Mouse (Mus musculus): Measurements from ENCODE around the gene Gm28051. TPM values are rescaled to one million over a fixed set of nuclear protein-coding genes. Genes with fewer than 3 reads are reported as not detected.

The Gm28051 gene
- polyA plus RNA-seq, 1 experiment from 2014 or later, result not detected

GRCm38 (mm10) chr12:102740285-102740684 is 17.3 kb downstream of the Gm28051 start:
- no peak for ATAC-seq (ENCODE audit: low FRiP score, low read depth)
- WGBS, result 67% methylated on average over 3 of the region's 3 CpGs
- H3K9me3 ChIP-seq, result no peaks in the 10 kb centered on the region
- peaks cover 28% of the 10 kb centered on the region for H3K4me1 ChIP-seq (replicated peaks)
- H3K4me2 ChIP-seq, result no peak overlapping the region
- no peak overlapping the region for H3K27ac ChIP-seq (replicated peaks)
- no peaks in the 10 kb centered on the region for H3K27me3 ChIP-seq
- no peak overlapping the region for H3K9ac ChIP-seq
- H3K4me3 ChIP-seq, result no peak overlapping the region
- H3K36me3 ChIP-seq, result no peaks in the 10 kb centered on the region

- Histone ChIP-seq H3K36me3 (no peaks in the 10 kb centered on the region), H3K4me1 (replicated peaks) (peaks cover 17% of the 10 kb centered on the region), H3K9me3 (no peaks in the 10 kb centered on the region), H3K4me2 (no peak overlapping the region), H3K27me3 (no peaks in the 10 kb centered on the region), H3K9ac (no peak overlapping the region), H3K4me3 (no peak overlapping the region), H3K27ac (replicated peaks) (no peak overlapping the region)
- 86% methylated on average over 5 of the region's 5 CpGs for WGBS
- ATAC-seq (ENCODE audit: low FRiP score, low read depth), result no peak
Measured at GRCm38 (mm10) chr12:102739096-102739495, 18.5 kb downstream of the Gm28051 start.

- H3K9ac ChIP-seq, result no peak overlapping the region
- no peak overlapping the region for H3K4me3 ChIP-seq
- no peak overlapping the region for H3K27ac ChIP-seq (replicated peaks)
- H3K9me3 ChIP-seq, result no peaks in the 10 kb centered on the region
- H3K4me1 ChIP-seq (replicated peaks), result peaks cover 20% of the 10 kb centered on the region
- H3K4me2 ChIP-seq, result no peak overlapping the region
- WGBS, result 18% methylated on average over 4 of the region's 5 CpGs
- no peaks in the 10 kb centered on the region for H3K36me3 ChIP-seq
- no peak for ATAC-seq (ENCODE audit: low FRiP score, low read depth)
- no peaks in the 10 kb centered on the region for H3K27me3 ChIP-seq
Measured at GRCm38 (mm10) chr12:102733381-102733780, 24.2 kb downstream of the Gm28051 start.

- Histone ChIP-seq H3K9me3 (no peaks in the 10 kb centered on the region), H3K4me3 (peak overlapping the region; percentile 15; the same call in 1 of the 2 replicates), H3K9ac (peak overlapping the region; percentile 9; the same call in 1 of the 2 replicates), H3K27me3 (no peaks in the 10 kb centered on the region), H3K4me1 (replicated peaks) (peaks cover 20% of the 10 kb centered on the region), H3K27ac (replicated peaks) (peak overlapping the region; percentile 83), H3K36me3 (no peaks in the 10 kb centered on the region), H3K4me2 (peak overlapping the region; percentile 48)
- 21% methylated on average over 16 of the region's 16 CpGs for WGBS
- ATAC-seq (ENCODE audit: low FRiP score, low read depth), result 0 out of 2 replicates have a peak, but pooled peaks have one; percentile 44
Measured at GRCm38 (mm10) chr12:102730798-102731619, 26.6 kb downstream of the Gm28051 start.

GRCm38 (mm10) chr12:102729855-102730797 is 27.4 kb downstream of the Gm28051 start:
- Histone ChIP-seq H3K27me3 (no peaks in the 10 kb centered on the region), H3K4me1 (replicated peaks) (peaks cover 20% of the 10 kb centered on the region), H3K4me3 (peak overlapping the region; percentile 15), H3K4me2 (peak overlapping the region; percentile 48), H3K9me3 (no peaks in the 10 kb centered on the region), H3K9ac (peak overlapping the region; percentile 9), H3K27ac (replicated peaks) (peak overlapping the region; percentile 83), H3K36me3 (no peaks in the 10 kb centered on the region)
- 29% methylated on average over 26 of the region's 26 CpGs for WGBS
- ATAC-seq (ENCODE audit: low FRiP score, low read depth), result peak; percentile 97

- Histone ChIP-seq H3K4me2 (no peak overlapping the region), H3K27me3 (no peaks in the 10 kb centered on the region), H3K9ac (no peak overlapping the region), H3K4me3 (no peak overlapping the region), H3K27ac (replicated peaks) (no peak overlapping the region), H3K9me3 (no peaks in the 10 kb centered on the region), H3K36me3 (no peaks in the 10 kb centered on the region), H3K4me1 (replicated peaks) (peaks cover 11% of the 10 kb centered on the region)
- ATAC-seq (ENCODE audit: low FRiP score, low read depth), result no peak
- WGBS, result 81% methylated on average over 7 of the region's 7 CpGs
Measured at GRCm38 (mm10) chr12:102725761-102726175, 31.8 kb downstream of the Gm28051 start.

GRCm38 (mm10) chr12:102725146-102725545 is 32.4 kb downstream of the Gm28051 start:
- Histone ChIP-seq H3K4me1 (replicated peaks) (peaks cover 5% of the 10 kb centered on the region), H3K4me2 (no peak overlapping the region), H3K9me3 (no peaks in the 10 kb centered on the region), H3K4me3 (no peak overlapping the region), H3K27me3 (no peaks in the 10 kb centered on the region), H3K9ac (no peak overlapping the region), H3K36me3 (no peaks in the 10 kb centered on the region), H3K27ac (replicated peaks) (no peak overlapping the region)
- no peak for ATAC-seq (ENCODE audit: low FRiP score, low read depth)
- 96% methylated on average over 6 of the region's 6 CpGs for WGBS

- no peaks in the 10 kb centered on the region for H3K9me3 ChIP-seq
- no peaks in the 10 kb centered on the region for H3K27me3 ChIP-seq
- no peak overlapping the region for H3K9ac ChIP-seq
- no peak overlapping the region for H3K4me3 ChIP-seq
- H3K27ac ChIP-seq (replicated peaks), result no peak overlapping the region
- no peak for ATAC-seq (ENCODE audit: low FRiP score, low read depth)
- H3K4me2 ChIP-seq, result no peak overlapping the region
- no peaks in the 10 kb centered on the region for H3K36me3 ChIP-seq
- H3K4me1 ChIP-seq (replicated peaks), result no peaks in the 10 kb centered on the region; the same call in 1 of the 2 replicates
- WGBS, result 77% methylated on average over 6 of the region's 6 CpGs
Measured at GRCm38 (mm10) chr12:102723861-102724260, 33.7 kb downstream of the Gm28051 start.

- 53% methylated on average over 8 of the region's 8 CpGs for WGBS
- Histone ChIP-seq H3K4me3 (no peak overlapping the region), H3K4me1 (replicated peaks) (no peaks in the 10 kb centered on the region; the same call in 1 of the 2 replicates), H3K4me2 (no peak overlapping the region), H3K36me3 (no peaks in the 10 kb centered on the region), H3K27me3 (no peaks in the 10 kb centered on the region), H3K27ac (replicated peaks) (no peak overlapping the region), H3K9me3 (no peaks in the 10 kb centered on the region), H3K9ac (no peak overlapping the region)
- no peak for ATAC-seq (ENCODE audit: low FRiP score, low read depth)
Measured at GRCm38 (mm10) chr12:102722966-102723365, 34.6 kb downstream of the Gm28051 start.

- Histone ChIP-seq H3K9ac (no peak overlapping the region), H3K4me2 (no peak overlapping the region), H3K4me3 (no peak overlapping the region), H3K4me1 (replicated peaks) (no peaks in the 10 kb centered on the region; the same call in 1 of the 2 replicates), H3K36me3 (no peaks in the 10 kb centered on the region), H3K9me3 (no peaks in the 10 kb centered on the region), H3K27me3 (no peaks in the 10 kb centered on the region), H3K27ac (replicated peaks) (no peak overlapping the region)
- 43% methylated on average over 11 of the region's 11 CpGs for WGBS
- ATAC-seq (ENCODE audit: low FRiP score, low read depth), result 0 out of 2 replicates have a peak, but pooled peaks have one; percentile 16
Measured at GRCm38 (mm10) chr12:102722451-102722850, 35.1 kb downstream of the Gm28051 start.

GRCm38 (mm10) chr12:102719552-102720315 is 37.8 kb downstream of the Gm28051 start:
- 27% methylated on average over 13 of the region's 13 CpGs for WGBS
- H3K4me2 ChIP-seq, result peak overlapping the region; percentile 7
- H3K9me3 ChIP-seq, result no peaks in the 10 kb centered on the region
- H3K4me1 ChIP-seq (replicated peaks), result no peaks in the 10 kb centered on the region; the same call in 1 of the 2 replicates
- ATAC-seq (ENCODE audit: low FRiP score, low read depth), result peak; percentile 59; the same call in 1 of the 2 replicates
- H3K9ac ChIP-seq, result no peak overlapping the region
- no peaks in the 10 kb centered on the region for H3K36me3 ChIP-seq
- H3K27me3 ChIP-seq, result no peaks in the 10 kb centered on the region
- H3K4me3 ChIP-seq, result no peak overlapping the region
- no peak overlapping the region for H3K27ac ChIP-seq (replicated peaks)

All from hindbrain, embryonic 15.5 days (tissue).